Mouse (Mus musculus) thymus, postnatal 4 days (tissue): ENCODE results near the gene Psg22.
"Not testable (repeated sequence)": the region's sequence is repeated elsewhere in the genome, so short reads cannot be mapped to it uniquely, and the experiment has no call there.

Experiments used
- DNase-seq: peaks from one replicate; pipeline ENCODE4 v3.0.0; 2021

Psg22 gene

DNA sequence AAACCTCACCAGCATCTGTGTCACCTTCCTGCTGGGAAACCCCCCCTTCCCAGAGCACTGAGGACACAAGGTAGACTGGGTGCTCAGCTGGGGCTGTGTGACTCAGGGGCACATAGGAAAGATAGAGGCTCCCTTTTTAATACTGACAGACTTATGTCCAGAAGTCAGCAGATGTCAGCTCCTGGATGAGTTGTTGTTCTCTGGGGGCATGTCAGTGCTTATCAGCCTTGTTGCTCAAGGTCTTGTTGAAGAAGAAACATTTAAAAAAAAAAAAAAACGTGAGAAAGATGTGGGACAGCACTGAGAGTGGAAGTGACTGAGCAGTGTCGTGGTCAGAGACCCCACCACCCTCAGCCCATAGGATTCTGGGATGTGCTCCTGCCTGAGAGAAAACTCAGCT lies at the start of gene Psg22:
TSS of gene Psg22 (plus strand) at position 301 of the 400 bp plus-strand sequence.
- no peak for DNase-seq

DNA sequence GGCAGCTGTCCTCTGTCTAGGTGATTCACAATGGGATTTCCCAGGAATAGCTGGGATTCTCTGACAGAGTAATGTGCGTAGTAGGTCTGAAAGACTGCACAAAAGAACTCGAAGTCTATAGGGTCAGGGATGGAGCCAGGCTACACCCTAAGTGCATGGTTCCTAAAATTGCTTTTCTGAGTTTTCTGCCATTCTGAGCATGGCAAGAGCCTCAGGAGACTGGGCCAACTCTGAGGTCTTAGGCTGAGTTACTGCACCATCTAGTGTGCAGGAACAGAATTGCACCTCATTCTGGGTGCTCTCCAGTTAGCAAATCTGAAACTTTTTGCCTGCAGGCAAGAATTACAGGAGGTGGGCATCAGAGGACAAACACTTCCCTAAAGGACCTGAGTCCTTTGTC lies 38.1 kb upstream of the Psg22 start:
- DNase-seq = peak; percentile 18

DNA sequence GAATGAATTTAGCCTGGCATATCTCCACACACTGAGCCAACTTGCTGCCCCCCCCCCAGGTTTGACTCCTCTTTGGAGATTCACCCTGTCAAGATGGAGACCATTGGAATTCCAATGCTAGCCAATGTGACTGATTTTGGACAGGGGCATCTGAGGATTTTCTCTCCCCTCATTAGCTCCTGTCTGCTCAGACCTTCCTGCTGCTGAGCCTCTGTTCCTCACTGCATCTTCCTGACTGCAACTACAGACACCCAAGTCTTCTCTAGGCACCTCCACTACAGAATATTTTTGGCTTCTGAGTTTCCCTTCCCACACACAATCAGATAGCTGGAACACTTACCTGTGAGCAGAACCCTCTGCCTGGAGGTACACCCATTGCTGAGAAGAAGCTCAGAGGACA lies 32.3 kb upstream of the Psg22 start:
- DNase-seq = no peak

DNA sequence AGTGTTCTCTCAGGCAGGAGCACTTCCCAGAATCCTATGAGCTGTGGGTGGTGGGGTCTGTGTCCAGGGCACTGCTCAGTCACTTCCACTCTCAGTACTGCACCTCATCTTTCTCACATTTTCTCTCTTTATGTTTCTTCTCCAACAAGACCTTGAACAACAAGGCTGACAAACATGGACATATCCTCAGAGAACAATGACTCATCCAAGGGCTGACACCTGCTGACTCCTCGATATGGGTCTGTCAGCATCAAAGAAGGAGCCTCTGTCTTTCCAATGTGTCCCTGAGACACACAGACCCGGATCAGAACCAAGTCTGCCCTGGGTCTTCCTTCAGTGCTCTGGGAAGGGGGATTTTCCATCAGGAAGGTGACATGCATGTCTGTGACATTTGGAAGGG lies 31.8 kb upstream of the Psg22 start, which contains the start of gene Psg20:
TSS of gene Psg20 (minus strand) at position 101 of the 400 bp plus-strand sequence.
- DNase-seq = no peak

DNA sequence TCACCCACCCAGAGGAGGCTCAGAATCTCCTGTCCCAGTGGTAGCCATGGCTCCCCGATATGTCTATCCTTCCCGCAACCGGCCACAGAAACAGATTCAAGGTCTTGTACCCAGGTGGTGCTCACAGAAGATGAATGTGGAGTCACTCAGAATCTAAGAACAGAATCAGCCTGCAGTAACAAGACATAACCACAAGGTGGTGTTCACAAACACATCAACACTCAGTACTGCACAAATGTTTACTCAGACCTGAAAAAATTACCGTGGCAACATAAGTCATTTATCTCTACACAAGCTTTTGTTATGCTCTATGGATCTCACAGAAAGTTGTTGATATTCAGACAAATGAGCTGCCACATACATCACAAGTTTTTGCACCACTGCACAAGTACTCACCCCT lies 7.6 kb upstream of the Psg22 start:
- DNase-seq = not testable (repeated sequence)

DNA sequence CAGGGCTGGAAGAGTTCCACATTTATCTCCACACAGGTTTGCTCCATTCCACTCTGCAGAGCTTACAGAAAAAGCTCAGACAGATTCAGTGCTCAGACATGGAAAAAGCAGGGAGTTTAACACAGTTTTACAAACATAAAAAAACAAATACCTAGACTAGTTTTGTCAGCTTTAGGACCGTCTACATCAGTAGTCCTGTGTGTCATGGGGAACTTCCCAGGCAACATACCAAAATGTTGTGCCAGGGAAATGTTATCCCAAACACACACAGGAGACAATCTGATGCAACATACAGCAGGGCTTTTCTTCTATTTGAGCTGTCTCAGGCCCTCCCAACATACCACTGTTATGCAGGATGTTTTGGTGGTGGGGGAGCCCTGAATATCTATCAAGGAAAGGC lies 7.0 kb upstream of the Psg22 start:
- DNase-seq = no peak

DNA sequence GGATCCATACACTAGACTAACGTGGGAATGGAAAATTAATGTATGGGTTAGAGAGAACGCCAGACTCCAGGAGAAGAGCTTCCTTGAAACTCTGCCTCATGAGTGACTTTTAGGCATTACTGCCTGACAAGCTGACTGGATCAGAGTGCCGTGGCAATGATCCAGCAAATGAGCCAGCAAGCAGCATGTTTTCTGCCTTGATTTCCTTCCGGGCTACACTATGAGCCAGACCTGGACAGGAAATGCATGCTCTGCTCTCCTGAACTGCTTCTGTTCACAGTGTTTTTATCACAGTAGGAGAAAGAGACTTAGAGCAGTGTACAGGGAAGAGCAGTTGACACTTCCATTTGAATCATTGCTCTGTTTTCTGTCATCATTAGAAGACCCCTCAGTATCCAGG lies 2.3 kb upstream of the Psg22 start:
- DNase-seq = no peak

DNA sequence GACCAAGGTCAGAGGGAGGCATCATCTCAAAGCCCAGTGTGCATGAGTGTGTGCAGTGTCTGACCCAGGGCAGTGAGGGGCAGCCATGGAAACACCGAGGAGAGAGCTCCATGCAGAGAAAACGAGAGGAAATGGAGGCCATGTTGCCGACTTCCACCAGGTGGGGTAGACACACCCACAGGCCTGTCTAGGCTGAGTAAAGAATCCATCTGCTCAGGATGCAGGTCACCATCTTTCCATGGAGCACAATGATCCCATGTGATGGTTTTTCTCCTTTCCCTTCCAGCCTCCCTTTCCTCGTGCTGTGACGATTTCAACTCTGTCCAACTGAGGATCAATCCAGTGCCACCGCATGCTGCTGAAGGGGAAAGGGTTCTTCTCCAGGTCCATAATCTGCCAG lies 6.1 kb downstream of the Psg22 start:
- no peak for DNase-seq

DNA sequence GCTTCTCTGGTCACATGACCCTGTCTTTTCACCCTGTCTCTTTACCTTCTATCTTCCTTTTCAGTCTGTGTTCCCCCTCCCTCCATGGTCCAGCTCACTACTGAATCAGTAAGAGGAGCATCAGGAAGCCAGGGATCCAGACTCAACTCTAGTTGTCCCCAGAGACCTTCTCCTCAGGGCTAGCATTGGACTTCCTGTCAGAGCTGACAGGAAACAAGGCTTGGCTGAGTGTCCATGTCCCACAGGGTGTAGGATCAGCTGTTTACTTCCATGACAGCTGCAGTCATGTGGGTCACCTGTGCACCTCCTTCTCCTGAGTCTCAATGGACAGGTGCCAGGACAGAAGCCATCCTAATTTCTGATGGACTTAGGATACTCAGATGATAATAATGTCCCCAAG lies 8.0 kb downstream of the Psg22 start:
- not testable (repeated sequence) for DNase-seq

DNA sequence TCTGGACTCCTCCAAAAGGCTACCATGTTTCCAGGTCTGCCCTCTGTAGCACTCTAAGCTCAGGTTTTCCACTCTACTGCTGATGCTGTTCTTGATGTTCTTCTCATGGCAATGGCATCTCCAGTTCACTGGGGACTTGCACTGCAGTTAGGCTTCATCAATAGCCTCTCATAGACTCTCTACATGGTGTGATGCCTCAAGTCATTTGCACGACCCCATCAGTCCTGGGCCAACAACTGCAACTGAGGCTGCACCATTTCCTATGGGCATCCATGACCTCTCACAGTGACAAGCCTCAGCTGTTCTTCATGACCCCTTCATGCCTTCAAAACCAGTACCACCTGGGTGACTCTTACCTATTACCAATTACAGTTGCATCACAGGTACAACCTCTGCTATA lies 10.5 kb downstream of the Psg22 start:
- no peak for DNase-seq

DNA sequence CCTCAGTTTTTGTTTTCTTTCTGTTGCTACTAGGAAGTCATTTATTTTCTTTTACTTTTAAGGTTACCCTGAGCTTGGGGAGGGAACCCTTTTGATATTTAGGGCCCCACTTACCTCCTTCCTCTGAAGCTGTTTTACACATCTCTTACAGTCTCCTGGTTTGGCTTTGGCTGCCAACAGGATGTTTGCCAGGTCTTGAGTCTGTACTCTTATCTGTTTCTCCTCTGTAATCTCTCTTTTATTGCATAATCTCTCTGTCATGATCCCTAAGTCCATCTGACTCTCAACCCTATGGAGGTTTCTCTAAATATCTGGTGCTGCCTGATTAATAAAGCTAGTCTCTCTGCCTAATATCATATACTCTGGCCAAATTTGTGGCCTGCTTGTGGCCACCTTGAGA lies 15.2 kb downstream of the Psg22 start:
- DNase-seq = no peak

DNA sequence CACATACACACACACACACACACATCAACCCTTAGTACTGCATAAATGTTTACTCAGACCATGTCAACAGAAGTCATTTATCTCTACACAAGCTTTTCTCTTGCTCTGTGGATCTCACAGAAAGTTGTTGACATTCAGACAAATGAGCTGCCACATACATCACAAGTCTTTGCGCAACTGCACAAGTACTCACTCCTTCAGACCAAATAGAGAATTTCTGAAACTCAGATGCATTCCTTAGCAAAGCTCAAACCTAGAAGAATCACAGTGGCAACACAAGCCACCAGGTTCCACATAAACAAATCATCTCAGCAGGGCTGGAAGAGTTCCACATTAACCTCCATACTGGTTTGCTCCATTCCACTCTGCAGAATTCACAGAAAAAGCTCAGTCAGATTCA lies 16.6 kb downstream of the Psg22 start:
- no peak for DNase-seq

DNA sequence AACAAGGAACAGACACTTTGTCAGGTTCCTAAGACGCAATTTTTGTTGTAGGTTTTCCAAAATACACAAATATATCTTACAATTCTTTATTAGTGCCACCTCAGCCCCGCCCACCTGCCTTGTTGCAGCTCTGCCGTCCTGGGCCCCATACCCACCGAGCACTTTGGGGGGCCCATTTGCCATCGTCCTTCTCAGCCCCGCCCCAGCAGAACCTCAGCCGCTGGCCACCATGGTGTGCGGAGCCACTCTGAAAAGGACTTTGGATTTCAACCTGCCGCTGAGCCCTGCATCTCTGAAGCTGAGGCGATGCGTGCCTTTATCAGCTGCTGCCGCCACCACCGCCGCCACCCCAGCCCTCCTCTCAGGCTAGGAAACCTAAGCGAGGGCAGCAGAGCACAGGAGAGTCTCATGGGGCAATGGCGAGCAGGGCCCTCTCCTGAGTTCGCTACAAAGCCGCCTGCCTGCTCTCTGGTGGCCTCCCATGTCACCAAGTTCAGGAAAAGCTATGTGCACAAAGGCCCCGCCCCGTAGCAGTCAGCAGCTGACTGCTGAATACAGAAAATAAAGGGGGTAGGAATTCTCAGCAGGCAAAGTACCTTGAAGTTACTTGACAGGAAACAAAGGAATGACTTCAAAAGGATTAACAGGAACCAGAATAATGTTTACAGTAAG lies 28.4 kb downstream of the Psg22 start:
- peak; percentile 6 for DNase-seq

DNA sequence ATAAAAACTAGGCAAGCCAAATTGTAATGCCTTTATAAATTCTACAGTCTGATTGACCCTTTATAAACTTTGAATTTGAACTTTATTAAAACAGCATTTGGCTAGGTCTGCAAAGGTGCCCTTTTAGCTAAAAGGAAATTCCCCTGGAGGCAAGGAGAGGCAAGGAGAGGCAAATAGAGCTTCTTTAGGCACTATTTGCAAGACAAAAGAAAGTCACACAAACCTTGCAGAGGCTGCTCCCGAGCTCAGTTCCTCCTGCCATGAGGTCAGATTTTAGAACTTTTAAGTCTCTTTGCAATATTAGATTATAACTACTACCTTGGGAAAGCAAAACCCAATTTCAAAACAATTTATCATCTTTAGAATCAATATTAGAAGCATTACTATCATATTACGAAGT lies 29.5 kb downstream of the Psg22 start:
- not testable (repeated sequence) for DNase-seq

DNA sequence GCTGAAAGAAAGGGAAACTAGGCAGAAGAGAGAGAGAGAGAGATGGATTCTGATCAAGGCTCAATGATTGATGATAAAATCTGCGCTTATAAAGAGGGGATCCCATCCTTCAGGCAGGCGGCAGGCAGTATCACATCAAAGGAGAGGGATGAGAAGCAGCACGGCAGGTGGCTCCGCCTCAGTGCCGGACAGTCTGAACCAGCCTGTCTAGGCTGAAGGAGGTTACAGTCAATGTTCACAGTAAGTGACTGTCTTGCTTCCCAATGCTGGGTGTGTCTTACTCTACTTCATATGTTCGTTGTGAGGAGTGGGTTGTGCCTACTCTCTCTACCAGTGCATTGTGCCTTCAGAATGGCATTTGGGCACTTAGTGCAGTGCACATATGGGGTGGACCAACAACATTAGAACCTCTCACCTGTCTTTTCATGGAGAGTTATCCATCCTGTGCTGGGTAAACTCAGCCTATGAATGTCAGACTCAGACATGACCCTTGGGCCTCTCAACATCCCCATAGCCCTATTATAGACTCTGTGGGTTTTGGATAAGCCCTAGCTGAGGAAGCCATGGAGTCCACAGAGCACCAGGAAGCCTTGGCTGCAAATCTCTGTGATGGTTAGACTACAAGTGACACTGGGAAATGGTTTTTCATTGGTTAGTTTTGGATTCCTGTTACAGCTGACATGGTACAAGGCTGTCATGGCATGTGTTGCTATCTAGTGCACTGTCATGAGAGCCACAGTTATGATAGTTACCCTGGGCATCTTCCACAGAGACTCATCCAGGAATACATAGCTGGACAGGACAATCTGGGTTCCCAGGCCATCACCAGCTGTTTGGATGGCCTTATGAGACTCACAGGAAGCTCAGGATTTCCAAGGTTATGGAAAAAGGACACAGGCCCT lies 31.4 kb downstream of the Psg22 start:
- DNase-seq = no peak

DNA sequence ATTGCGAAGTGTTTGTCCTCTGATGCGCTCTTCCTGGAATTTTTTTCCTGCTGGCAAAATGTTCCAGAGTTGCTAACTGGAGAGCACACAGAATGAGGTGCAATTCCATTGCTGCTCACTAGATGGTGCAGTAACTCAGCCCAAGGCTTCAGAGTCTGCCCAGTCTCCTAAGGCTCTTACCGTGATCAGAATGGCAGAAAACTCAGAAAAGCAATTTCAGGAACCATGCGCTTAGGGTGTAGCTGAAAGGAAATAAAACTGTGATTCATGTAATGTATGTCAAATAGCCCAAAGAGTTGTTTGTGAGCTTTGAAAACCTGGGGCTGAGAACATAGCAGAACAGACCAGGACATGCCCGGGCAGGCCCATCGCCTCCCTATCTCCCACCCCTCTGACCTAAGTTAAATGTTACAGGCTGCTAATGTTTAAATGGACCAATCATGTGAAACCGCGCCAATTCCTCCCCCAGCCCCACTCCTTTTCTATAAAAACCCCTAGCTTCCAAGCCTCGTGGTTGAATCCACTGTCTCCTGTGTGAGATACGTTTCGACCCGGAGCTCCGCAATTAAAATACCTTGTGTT lies 32.1 kb downstream of the Psg22 start:
- DNase-seq = peak; percentile 25

DNA sequence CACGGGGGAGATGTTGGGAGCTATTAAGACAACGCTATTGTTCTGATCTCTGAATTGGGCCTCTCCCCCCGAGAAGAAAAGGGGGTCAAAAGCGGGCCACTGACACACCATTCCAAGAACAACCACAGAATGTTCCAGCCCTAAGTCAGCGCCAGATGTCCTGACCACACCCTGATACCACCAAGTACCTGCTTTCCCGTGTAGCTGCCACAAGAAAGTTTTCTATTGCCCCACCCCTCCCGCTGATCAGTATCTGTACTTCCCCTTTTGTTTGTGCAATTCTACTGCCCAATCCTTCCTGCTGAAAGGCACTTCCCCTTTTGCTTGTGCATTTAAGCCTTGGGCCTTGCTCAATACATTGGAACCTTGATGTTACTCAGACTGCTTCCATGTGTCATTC lies 42.3 kb downstream of the Psg22 start:
- not testable (repeated sequence) for DNase-seq

DNA sequence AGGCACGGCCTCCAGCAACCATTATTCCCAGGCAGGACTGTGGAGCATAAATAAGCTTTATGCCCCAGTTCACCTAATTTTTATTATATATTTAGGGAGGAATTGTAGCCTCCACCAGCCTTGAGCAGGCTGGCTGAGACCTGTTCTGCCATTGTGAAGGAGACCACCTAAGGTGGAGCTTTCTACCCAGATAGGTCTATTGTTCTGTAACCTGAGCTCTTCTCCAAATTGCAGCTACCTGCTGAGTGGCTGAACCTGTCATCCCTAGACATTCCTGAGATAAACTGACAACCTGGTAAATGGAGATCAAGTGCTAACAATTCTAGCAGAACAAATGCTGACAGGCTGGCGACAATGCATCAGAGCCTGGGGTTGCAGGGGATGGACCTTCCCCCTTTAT lies 45.0 kb downstream of the Psg22 start:
- not testable (repeated sequence) for DNase-seq
